Mouse (Mus musculus) cerebellum, adult 11 months (tissue): ENCODE results near the gene Tmem259.

Experiments used
- DNase-seq: peaks from one replicate; pipeline ENCODE4 v3.0.0; 2022

The Tmem259 gene

DNA sequence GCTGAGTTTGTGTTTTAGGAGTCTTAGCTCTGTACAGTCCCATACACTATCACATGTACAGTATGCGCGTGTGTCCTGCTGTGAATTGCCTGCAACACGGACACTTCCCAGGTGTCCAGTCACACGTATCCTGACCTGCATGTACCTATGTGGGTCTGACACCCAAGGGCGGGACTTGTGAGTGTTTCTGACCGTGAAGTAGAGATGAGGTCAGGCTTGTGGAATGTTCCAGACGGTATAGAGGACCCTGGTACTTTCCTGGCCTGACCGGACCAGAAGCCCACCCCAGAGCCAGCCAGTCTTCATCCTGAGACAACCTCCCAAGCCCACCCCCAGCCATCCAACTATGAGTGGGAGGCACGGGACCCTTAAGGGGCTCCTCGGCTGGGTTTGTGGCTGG, 31.5 kb upstream of the Tmem259 start:
- no peak for DNase-seq

GRCm38 (mm10) chr10:80014484-80015290, 30.6 kb upstream of the Tmem259 start:
- DNase-seq = no peak

GRCm38 (mm10) chr10:80013609-80014008, 29.5 kb upstream of the Tmem259 start:
- DNase-seq = no peak

- DNase-seq = no peak
Observed at GRCm38 (mm10) chr10:80011740-80012139, 27.6 kb upstream of the Tmem259 start.

DNA sequence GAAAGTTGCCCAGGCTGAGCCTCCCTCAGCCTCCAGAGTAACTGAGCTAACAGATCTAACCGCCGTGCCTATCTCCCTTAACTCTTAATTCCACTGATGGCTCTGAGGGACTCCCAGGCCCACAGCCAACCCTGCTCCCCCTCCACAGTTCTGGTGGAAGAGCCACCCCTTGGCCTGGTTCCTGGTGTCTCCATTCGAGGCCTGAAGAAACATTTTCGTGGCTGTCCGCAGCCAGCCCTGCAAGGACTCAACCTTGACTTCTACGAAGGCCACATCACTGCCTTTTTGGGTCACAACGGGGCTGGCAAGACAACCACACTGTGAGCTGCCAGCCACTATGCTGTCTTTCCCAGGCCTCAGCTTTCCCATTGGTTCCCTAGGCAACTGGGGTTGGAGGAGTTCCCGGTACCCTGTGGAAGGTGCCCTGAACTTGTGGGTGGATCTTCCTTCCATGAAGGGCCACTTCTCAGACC, 20.1 kb upstream of the Tmem259 start:
- no peak for DNase-seq

GRCm38 (mm10) chr10:80003374-80004232, 19.5 kb upstream of the Tmem259 start:
- no peak for DNase-seq

GRCm38 (mm10) chr10:80002829-80003228, 18.7 kb upstream of the Tmem259 start:
- DNase-seq = no peak

DNA sequence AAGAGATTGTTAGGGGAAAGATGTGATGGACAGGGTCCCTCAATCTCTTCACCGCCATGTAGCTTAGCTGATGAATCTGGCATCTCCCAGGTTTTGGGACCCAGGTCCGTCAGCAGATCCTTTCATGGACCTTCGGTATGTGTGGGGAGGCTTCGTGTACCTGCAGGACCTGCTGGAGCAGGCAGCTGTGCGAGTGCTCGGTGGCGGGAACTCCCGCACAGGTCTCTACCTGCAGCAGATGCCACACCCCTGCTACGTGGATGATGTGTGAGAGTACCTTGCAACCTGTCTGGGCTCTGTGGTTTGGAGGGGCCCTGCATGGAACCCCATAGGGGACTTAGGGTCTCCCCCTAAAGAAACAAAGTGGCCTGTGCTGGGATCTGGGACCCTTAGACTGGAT, 17.8 kb upstream of the Tmem259 start:
- DNase-seq = no peak

GRCm38 (mm10) chr10:79997819-79998218, 13.7 kb upstream of the Tmem259 start:
- peak; percentile 67 for DNase-seq

DNA sequence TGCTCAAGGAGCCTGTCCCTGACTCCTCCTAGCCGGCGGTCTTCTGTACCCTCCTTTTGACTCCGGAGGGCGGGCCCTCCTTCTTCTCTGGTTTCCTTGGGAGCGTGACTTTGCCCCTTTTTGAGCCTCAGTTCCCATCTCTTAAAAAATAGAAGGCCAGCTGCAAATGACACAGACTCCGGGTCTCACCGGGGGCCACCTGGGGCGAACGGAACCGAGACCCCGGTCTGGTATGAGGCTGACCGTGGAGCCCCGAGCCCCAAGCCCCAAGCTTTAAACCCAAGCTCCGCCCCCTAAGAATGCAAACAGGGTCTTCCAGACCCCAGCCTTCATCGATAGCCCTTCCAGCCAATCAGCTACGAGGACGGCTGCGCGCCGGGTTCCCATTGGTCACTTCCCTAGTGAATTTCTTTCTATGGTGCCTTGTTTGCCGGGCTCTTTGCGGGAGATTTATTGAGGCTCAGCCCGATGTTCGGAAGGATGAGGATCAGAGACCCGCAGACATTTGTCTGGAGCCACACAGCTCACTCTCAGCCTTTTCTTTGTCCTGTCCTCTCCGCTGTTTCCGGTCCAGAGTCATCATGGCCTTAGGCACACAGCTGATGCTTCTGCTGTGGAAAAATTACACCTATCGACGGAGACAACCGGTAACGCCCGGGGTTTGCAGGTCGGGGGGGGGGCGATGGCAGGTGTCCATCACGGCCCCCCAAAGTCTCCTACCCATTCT, 13.1 kb upstream of the Tmem259 start:
- peak; percentile 72 for DNase-seq

- peak; percentile 95 for DNase-seq
Observed at GRCm38 (mm10) chr10:79996272-79997033, 12.3 kb upstream of the Tmem259 start, which contains the start of gene Abca7. Gene Abca7, plus strand, starts transcription at chr10:79996494.

DNA sequence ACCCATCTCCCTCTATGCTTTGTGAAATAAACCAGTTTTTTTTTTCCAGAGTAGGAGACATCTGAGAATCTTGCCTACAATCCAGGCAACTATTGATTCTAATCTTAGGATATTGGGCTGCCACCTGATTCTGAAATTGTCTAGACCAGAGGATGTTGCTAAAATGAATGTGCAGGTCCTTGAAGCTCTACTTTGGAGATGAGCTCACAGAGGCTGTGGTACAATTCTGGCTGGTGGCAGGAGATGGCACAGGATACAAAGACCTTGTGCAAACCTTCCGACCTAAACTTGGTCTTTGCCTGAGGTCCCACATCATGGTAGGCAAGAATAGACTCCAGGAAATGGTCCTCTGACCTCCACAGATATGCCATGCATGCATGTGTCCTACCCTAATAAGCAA, 11.5 kb upstream of the Tmem259 start:
- DNase-seq = no peak

- DNase-seq = no peak
Observed at GRCm38 (mm10) chr10:79994397-79995115, 10.4 kb upstream of the Tmem259 start.

DNA sequence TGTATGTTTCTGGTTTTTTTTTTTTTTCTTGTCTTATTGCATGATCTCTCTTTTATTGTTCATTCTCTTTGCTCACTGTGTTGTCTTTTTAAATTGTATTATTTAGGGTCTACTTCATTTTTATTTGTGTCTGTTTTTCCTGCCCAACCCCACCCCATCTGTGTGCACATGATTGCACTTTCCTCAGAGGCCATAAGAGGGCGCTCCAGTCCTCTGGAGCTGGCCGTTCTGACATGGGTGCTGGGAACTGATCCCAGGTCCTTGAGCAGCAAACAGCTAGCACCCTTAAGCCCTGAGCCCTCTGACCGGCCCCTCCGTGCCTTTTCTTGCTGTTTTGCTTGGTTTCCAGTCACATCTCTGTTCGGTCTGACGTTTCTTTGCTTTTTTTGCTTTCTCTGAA, 7.4 kb upstream of the Tmem259 start:
- DNase-seq = no peak

GRCm38 (mm10) chr10:79991099-79991498, 7.0 kb upstream of the Tmem259 start:
- DNase-seq = peak; percentile 13

GRCm38 (mm10) chr10:79989870-79990269, 5.7 kb upstream of the Tmem259 start:
- peak; percentile 18 for DNase-seq

- peak; percentile 13 for DNase-seq
Observed at GRCm38 (mm10) chr10:79989272-79989786, 5.2 kb upstream of the Tmem259 start.

DNA sequence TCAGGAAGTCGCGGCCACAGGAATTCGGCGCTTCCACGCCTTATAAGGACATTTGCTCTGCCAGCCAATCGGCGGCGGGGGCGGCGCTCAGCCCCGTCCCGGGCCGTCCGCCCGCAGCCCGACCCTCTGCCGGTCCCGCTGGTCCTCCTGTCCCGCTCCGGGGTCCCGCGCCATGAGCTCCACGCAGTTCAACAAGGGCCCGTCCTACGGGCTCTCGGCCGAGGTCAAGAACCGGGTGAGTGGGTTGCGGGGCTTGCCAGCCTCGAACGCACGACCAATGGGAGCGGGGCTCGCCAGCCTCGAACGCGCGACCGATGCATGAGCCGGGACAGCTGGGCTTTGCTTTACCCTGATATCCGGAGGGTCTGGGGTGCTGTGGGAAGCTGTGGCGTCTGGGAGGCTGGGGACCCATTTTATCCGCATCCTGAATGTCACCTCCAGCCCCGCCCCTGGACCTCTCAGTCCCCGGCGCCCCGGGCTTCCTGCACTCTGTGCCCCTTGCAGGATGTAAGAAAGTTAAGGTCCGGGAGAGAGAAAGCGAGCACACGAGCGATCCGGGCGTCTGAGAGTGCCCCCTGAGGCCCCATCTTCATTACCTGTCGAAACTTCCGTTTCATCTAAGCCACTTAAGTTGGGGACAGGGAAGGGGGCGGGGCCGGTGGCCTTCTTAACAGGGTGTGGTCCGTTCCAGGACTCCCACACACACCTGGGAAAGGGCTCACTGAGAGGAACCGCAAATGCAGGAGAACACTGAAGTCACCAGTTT, 4.6 kb upstream of the Tmem259 start, which contains the start of gene Cnn2:
Cnn2 (plus strand) TSS at position 79 of the 766 bp plus-strand sequence.
- peak; percentile 38 for DNase-seq

DNA sequence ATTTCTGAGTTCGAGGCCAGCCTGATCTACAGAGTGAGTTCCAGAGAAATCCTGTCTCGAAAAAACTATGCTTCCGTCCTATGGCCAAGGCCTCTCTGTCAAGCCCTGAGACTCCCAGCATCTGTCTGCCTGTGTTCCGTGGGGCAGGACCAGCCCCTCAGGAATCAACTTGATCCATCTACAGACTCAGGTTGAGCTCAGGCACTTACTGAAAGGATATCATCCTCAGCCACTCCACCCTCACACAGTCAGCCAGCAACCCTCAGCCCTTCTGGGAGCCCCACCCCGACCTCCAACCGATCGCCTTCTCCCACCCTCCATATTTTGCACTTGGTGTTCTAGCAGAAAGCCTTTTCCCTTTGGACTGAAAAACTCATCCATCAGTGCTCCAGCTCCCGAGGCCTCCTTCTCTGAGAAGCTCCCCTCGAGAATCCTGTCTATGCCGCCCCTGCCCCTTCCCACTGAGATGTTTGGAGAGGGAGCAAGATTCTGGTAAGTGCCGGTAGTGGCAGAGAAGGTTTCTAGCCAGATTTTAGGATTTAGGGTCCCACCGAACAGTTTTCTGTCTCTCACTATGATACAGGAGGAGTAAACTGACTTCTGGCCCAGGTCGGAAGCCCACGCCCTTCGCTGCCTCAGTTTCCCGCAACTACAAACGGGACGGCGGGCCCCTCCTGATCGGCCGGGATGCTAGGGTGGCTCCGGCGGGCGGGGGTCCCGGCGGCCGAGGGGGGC, 3.8 kb upstream of the Tmem259 start:
- no peak for DNase-seq

DNA sequence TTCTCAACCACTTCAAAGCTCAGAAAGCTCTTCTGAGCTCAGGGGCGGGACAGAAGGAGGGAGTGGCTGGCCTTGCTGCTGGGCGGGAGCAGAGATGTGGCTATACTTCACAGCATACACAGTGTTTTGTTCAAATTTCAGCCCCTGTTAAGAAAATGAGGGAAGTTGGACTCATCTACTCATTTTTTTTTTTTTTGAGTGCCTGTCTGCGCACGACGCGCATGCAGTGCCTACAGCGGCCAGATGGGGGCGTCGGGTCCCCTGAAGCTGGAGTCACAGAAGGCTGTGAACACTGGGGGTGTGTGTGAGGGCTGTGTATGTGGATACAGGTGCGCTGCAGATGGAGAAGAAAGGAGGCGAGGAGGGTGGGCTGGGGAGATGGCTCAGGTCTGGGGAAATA, 2.8 kb upstream of the Tmem259 start:
- DNase-seq = peak; percentile 86
